Comparison of ENCODE assay signal across 9 mouse cellular contexts in the genomic region with DNA sequence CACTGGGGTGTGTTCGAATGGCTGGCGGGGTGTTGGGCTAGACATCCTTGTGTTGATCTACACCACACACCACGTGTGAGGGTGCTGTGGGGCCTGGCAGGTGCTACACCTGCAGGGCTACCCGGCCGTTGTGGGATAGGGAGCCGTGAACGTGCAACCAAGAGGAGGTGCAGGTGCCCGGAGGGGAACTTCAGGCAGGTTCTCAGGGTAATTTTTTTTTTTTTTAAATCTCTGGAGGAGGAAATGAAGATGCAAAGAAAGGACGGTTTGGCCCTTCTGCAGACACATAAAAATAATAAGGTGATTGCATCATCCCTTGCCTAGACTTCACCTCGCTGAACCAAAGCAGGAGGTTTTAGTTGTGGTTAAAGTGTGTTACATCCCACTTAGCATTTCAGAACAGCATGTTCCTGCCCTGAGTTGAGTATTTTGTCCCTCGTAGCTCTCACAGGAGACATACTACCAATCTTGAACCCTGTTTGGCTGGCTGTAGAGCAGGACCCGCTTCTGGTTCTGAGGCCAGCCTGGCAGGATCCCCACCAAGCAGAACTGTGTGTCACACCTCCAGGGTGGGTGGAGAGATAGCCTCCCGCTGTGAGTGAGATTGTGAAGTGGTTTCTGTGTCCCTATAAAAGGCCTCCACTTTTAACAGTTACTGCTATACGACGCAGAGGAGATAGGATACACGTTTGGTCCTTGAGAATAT. TPM values are rescaled to one million over a fixed set of nuclear protein-coding genes. Genes with fewer than 3 reads are reported as not detected.
DNase-seq lines count a peak whose midpoint lies in the region; ATAC-seq and TF ChIP-seq lines count a peak whose summit lies in the region.
"Had no signal": no experiment of that assay in that cellular context is flagged by ENCODE, and none has a peak within 500 bp of the region (broad histone marks: within the 10 kb centered on the region; RNA-seq: fewer than 3 reads in every experiment).

No protein-coding gene starts in this region.

- H3K4me2 ChIP-seq in liver, embryonic 11.5 days: no peak overlapping the region
- no peak overlapping the region; the same call in 1 of the 2 replicates for H3K4me2 ChIP-seq in liver, embryonic 15.5 days
- no peak overlapping the region for H3K4me2 ChIP-seq in forebrain, embryonic 11.5 days (ENCODE audit: low read depth, low read length, severe bottlenecking)
- H3K4me2 ChIP-seq: forebrain, embryonic 15.5 days had no signal

- no peaks in the 10 kb centered on the region for H3K9me3 ChIP-seq in liver, embryonic 11.5 days (ENCODE audit: control insufficient read depth, low read length)
- no peaks in the 10 kb centered on the region for H3K9me3 ChIP-seq in ES-Bruce4 (replicated peaks; ENCODE audit: control insufficient read depth, insufficient read depth, low read length, poor library complexity, severe bottlenecking)
- no peaks in the 10 kb centered on the region for H3K9me3 ChIP-seq in liver, embryonic 15.5 days (replicated peaks)
- no peaks in the 10 kb centered on the region for H3K9me3 ChIP-seq in forebrain, embryonic 11.5 days (ENCODE audit: control insufficient read depth, low read length)
- H3K9me3 ChIP-seq: forebrain, embryonic 15.5 days had no signal

- H3K4me3 ChIP-seq in liver, embryonic 11.5 days (ENCODE audit: low read depth, low read length): no peak overlapping the region
- 0 out of 2 replicates have a peak overlapping the region, but pooled peaks have one; percentile 2 for H3K4me3 ChIP-seq in ES-Bruce4 (ENCODE audit: low read depth, low read length)
- no peak overlapping the region for H3K4me3 ChIP-seq in liver, embryonic 15.5 days (replicated peaks)
- no peak overlapping the region for H3K4me3 ChIP-seq in forebrain, embryonic 11.5 days (ENCODE audit: low read depth, low read length)
- H3K4me3 ChIP-seq: forebrain, embryonic 15.5 days had no signal

- TF ChIP-seq POLR2A in ES-Bruce4 (IDR thresholded peaks at IDR 0.05; ENCODE audit: insufficient read depth, low read length): no peak

- peaks cover 6% of the 10 kb centered on the region for H3K36me3 ChIP-seq in liver, embryonic 11.5 days (ENCODE audit: control insufficient read depth, insufficient read depth, low read length)
- H3K36me3 ChIP-seq in ES-Bruce4 (ENCODE audit: control insufficient read depth, insufficient read depth, low read length, poor library complexity, severe bottlenecking): peaks cover 12% of the 10 kb centered on the region
- H3K36me3 ChIP-seq in liver, embryonic 15.5 days (replicated peaks): peaks cover 26% of the 10 kb centered on the region
- H3K36me3 ChIP-seq in forebrain, embryonic 11.5 days (ENCODE audit: control insufficient read depth, insufficient read depth, low read length): no peaks in the 10 kb centered on the region; the same call in 1 of the 2 replicates
- H3K36me3 ChIP-seq: forebrain, embryonic 15.5 days had no signal

- TF ChIP-seq CTCF in ES-Bruce4 (IDR thresholded peaks at IDR 0.05; ENCODE audit: low read depth, low read length): no peak

- ATAC-seq in liver, embryonic 11.5 days (replicated peaks; ENCODE audit: low FRiP score): peak; percentile 59
- ATAC-seq in liver, embryonic 15.5 days (ENCODE audit: insufficient read depth): peak; percentile 26; the same call in 1 of the 2 replicates
- ATAC-seq in forebrain, embryonic 11.5 days (replicated peaks; ENCODE audit: low FRiP score): no peak

- 73% methylated on average over 16 of the region's 16 CpGs for WGBS in liver, embryonic 11.5 days
- 51% methylated on average over 16 of the region's 16 CpGs for WGBS in liver, embryonic 15.5 days (ENCODE audit: insufficient replicate concordance)
- 87% methylated on average over 16 of the region's 16 CpGs for WGBS in forebrain, embryonic 11.5 days

- no peak for TF ChIP-seq EP300 in ES-Bruce4 (IDR thresholded peaks at IDR 0.05; ENCODE audit: insufficient read depth, low read depth, low read length)

- no peak for DNase-seq in liver, embryonic 11.5 days (ENCODE audit: low spot score)
- no peak for DNase-seq in liver
- DNase-seq in thymus, postnatal 10 days (ENCODE audit: low spot score in 2 of 2): peak; percentile 69 to 84
- no peak for DNase-seq in Muller cell, postnatal 12 days (ENCODE audit: inconsistent ontology term)
- no peak for DNase-seq in forebrain, embryonic 11.5 days (ENCODE audit: low spot score)
- DNase-seq in yolk sac, embryonic 10.5 days (ENCODE audit: low spot score): no peak

- H3K4me1 ChIP-seq in liver, embryonic 11.5 days (replicated peaks; ENCODE audit: control insufficient read depth, insufficient read depth, low read length): peaks cover 43% of the 10 kb centered on the region
- peaks cover 3% of the 10 kb centered on the region for H3K4me1 ChIP-seq in ES-Bruce4 (ENCODE audit: control insufficient read depth, insufficient read depth, low read length)
- H3K4me1 ChIP-seq in liver, embryonic 15.5 days (replicated peaks): peaks cover 56% of the 10 kb centered on the region
- H3K4me1 ChIP-seq in forebrain, embryonic 11.5 days (replicated peaks; ENCODE audit: control insufficient read depth, insufficient read depth, low read length): peaks cover 3% of the 10 kb centered on the region; the same call in 1 of the 2 replicates

- H3K9ac ChIP-seq in liver, embryonic 11.5 days (ENCODE audit: low read depth, low read length): no peak overlapping the region
- H3K9ac ChIP-seq in ES-Bruce4 (ENCODE audit: low read depth, poor library complexity, severe bottlenecking): no peak overlapping the region
- H3K9ac ChIP-seq in liver, embryonic 15.5 days: no peak overlapping the region
- H3K9ac ChIP-seq in forebrain, embryonic 11.5 days (ENCODE audit: low read length): no peak overlapping the region
- H3K9ac ChIP-seq: forebrain, embryonic 15.5 days had no signal

- no peaks in the 10 kb centered on the region for H3K27me3 ChIP-seq in liver, embryonic 11.5 days (replicated peaks; ENCODE audit: control insufficient read depth, insufficient read depth, low read length)
- H3K27me3 ChIP-seq in ES-Bruce4 (ENCODE audit: control insufficient read depth, insufficient read depth, low read length, poor library complexity, severe bottlenecking): no peaks in the 10 kb centered on the region
- H3K27me3 ChIP-seq in liver, embryonic 15.5 days: no peaks in the 10 kb centered on the region
- H3K27me3 ChIP-seq in forebrain, embryonic 11.5 days (ENCODE audit: control insufficient read depth, insufficient read depth, low read length): no peaks in the 10 kb centered on the region
- H3K27me3 ChIP-seq: forebrain, embryonic 15.5 days had no signal

- peak overlapping the region; percentile 17; the same call in 1 of the 2 replicates for H3K27ac ChIP-seq in liver, embryonic 11.5 days (ENCODE audit: low read depth, low read length)
- no peak overlapping the region for H3K27ac ChIP-seq in ES-Bruce4 (ENCODE audit: insufficient read depth, low read length)
- H3K27ac ChIP-seq in liver, embryonic 15.5 days (replicated peaks): peak overlapping the region; percentile 24; the same call in 1 of the 2 replicates
- H3K27ac ChIP-seq in forebrain, embryonic 11.5 days (ENCODE audit: low read depth, low read length): no peak overlapping the region
- H3K27ac ChIP-seq: forebrain, embryonic 15.5 days had no signal

RNA-seq across cellular contexts. Expression of a gene that starts 27.2 kb away (rescaled TPM):
- polyA plus RNA-seq in liver, embryonic 11.5 days (2014; fragmentation: Nextera tagmentation; extraction: Ambion mirVana): 15.1 and 15.3 TPM in 2 replicates
- 75.5 and 76.1 TPM in 2 replicates for polyA plus RNA-seq in ES-Bruce4 (2011; ENCODE audit: insufficient read depth, insufficient read length, low read depth, missing spikeins)
- 4.9 and 6.1 TPM in 2 replicates for polyA plus RNA-seq in liver, embryonic 15.5 days (2015; fragmentation: Nextera tagmentation; extraction: Ambion mirVana)
- polyA plus RNA-seq in forebrain, embryonic 11.5 days (2014; fragmentation: Nextera tagmentation; extraction: Ambion mirVana): 16.8 and 17.7 TPM in 2 replicates

Comparison
In these comparisons a context has a peak if more than half of its experiments do, and no peak if none do; other contexts are left out.
1. DNase-seq: peak in thymus, postnatal 10 days (2 of 2); none in liver, embryonic 11.5 days (single experiment), liver (single experiment), Muller cell, postnatal 12 days (single experiment), forebrain, embryonic 11.5 days (single experiment) and yolk sac, embryonic 10.5 days (single experiment).
2. H3K27ac ChIP-seq: peak in liver, embryonic 11.5 days (single experiment) and liver, embryonic 15.5 days (single experiment); none in ES-Bruce4 (single experiment) and forebrain, embryonic 11.5 days (single experiment).